Comparison of ENCODE assay signal across 8 mouse cellular contexts in genomic region chr10:84903742-84904141, GRCm38 (mm10). TPM values are rescaled to one million over a fixed set of nuclear protein-coding genes. Genes with fewer than 3 reads are reported as not detected.
DNase-seq lines count a peak whose midpoint lies in the region; ATAC-seq and TF ChIP-seq lines count a peak whose summit lies in the region.

No protein-coding gene starts in this region.

- no peaks in the 10 kb centered on the region for H3K27me3 ChIP-seq in hindbrain, embryonic 11.5 days (ENCODE audit: control insufficient read depth, insufficient read depth, low read length)
- H3K27me3 ChIP-seq in liver, embryonic 12.5 days (replicated peaks): no peaks in the 10 kb centered on the region
- H3K27me3 ChIP-seq in stomach, postnatal 0 days (ENCODE audit: control insufficient read depth, insufficient read depth, low read length): no peaks in the 10 kb centered on the region

- H3K9ac ChIP-seq in hindbrain, embryonic 11.5 days (ENCODE audit: low read depth, low read length): no peak overlapping the region
- no peak overlapping the region for H3K9ac ChIP-seq in liver, embryonic 12.5 days
- no peak overlapping the region for H3K9ac ChIP-seq in stomach, postnatal 0 days (ENCODE audit: low read length)

- no peak for TF ChIP-seq EP300 in stomach, postnatal 0 days (optimal IDR thresholded peaks at IDR 0.05)

- no peak overlapping the region for H3K4me2 ChIP-seq in hindbrain, embryonic 11.5 days (replicated peaks; ENCODE audit: low read depth, low read length)
- peak overlapping the region; percentile 35; the same call in 1 of the 2 replicates for H3K4me2 ChIP-seq in liver, embryonic 12.5 days
- H3K4me2 ChIP-seq in stomach, postnatal 0 days (replicated peaks; ENCODE audit: low read depth): peak overlapping the region; percentile 40

- no peak overlapping the region for H3K27ac ChIP-seq in hindbrain, embryonic 11.5 days (ENCODE audit: low read depth, low read length)
- no peak overlapping the region for H3K27ac ChIP-seq in liver, embryonic 12.5 days
- 0 out of 2 replicates have a peak overlapping the region, but pooled peaks have one; percentile 8 for H3K27ac ChIP-seq in stomach, postnatal 0 days (replicated peaks)

- H3K4me1 ChIP-seq in hindbrain, embryonic 11.5 days (replicated peaks; ENCODE audit: control insufficient read depth, insufficient read depth, low read length): peaks cover 4% of the 10 kb centered on the region; the same call in 1 of the 2 replicates
- peaks cover 20% of the 10 kb centered on the region for H3K4me1 ChIP-seq in liver, embryonic 12.5 days
- H3K4me1 ChIP-seq in stomach, postnatal 0 days (replicated peaks; ENCODE audit: control insufficient read depth, insufficient read depth): no peaks in the 10 kb centered on the region

- WGBS in hindbrain, embryonic 11.5 days: 10% methylated on average over 5 of the region's 5 CpGs
- WGBS in liver, embryonic 12.5 days (ENCODE audit: insufficient replicate concordance): 11% methylated on average over 5 of the region's 5 CpGs
- WGBS in stomach, postnatal 0 days: 8% methylated on average over 5 of the region's 5 CpGs

- no peaks in the 10 kb centered on the region for H3K9me3 ChIP-seq in hindbrain, embryonic 11.5 days (ENCODE audit: control insufficient read depth, low read length)
- H3K9me3 ChIP-seq in liver, embryonic 12.5 days (replicated peaks): no peaks in the 10 kb centered on the region
- H3K9me3 ChIP-seq in stomach, postnatal 0 days (ENCODE audit: control insufficient read depth, low read length): no peaks in the 10 kb centered on the region

- no peak for TF ChIP-seq CTCF in stomach, postnatal 0 days (IDR thresholded peaks at IDR 0.05; ENCODE audit: low read depth)

- peak; percentile 62 for ATAC-seq in hindbrain, embryonic 11.5 days (ENCODE audit: low FRiP score)
- ATAC-seq in liver, embryonic 12.5 days: no peak
- ATAC-seq in stomach, postnatal 0 days (ENCODE audit: low FRiP score, low TSS enrichment): no peak

- H3K36me3 ChIP-seq in hindbrain, embryonic 11.5 days (ENCODE audit: control insufficient read depth, insufficient read depth, low read length): no peaks in the 10 kb centered on the region; the same call in 1 of the 2 replicates
- no peaks in the 10 kb centered on the region for H3K36me3 ChIP-seq in liver, embryonic 12.5 days
- H3K36me3 ChIP-seq in stomach, postnatal 0 days (ENCODE audit: control insufficient read depth, insufficient read depth, low read length): no peaks in the 10 kb centered on the region

- peak; percentile 63 for DNase-seq in embryo, embryonic 10 days (ENCODE audit: low spot score)
- no peak for DNase-seq in embryo, embryonic 9.5 days (ENCODE audit: extremely low spot score)
- peak; percentile 15 for DNase-seq in ovary, postnatal 36 days (ENCODE audit: low spot score)
- no peak for DNase-seq in ovary, adult 18-20 months (ENCODE audit: low spot score)
- DNase-seq in hindbrain, embryonic 11.5 days (ENCODE audit: low spot score): no peak
- DNase-seq in stomach, postnatal 0 days (ENCODE audit: low spot score): no peak
- no peak for DNase-seq in ovary, postnatal 10 days (ENCODE audit: low spot score)

- H3K4me3 ChIP-seq in hindbrain, embryonic 11.5 days (ENCODE audit: low read depth, low read length): no peak overlapping the region
- H3K4me3 ChIP-seq in liver, embryonic 12.5 days: no peak overlapping the region
- 0 out of 2 replicates have a peak overlapping the region, but pooled peaks have one; percentile 12 for H3K4me3 ChIP-seq in stomach, postnatal 0 days (ENCODE audit: low read depth, low read length)

RNA-seq across cellular contexts. Expression of gene Ric8b, which starts 13.7 kb away (rescaled TPM):
- polyA plus RNA-seq in hindbrain, embryonic 11.5 days (2014; fragmentation: Nextera tagmentation; extraction: Ambion mirVana): 31.2 and 33.7 TPM in 2 replicates
- 6.6 and 6.9 TPM in 2 replicates for polyA plus RNA-seq in liver, embryonic 12.5 days (2016; fragmentation: Nextera tagmentation; extraction: Ambion mirVana)
- 7.3 and 7.4 TPM in 2 replicates for polyA plus RNA-seq in stomach, postnatal 0 days (2015; fragmentation: Nextera tagmentation; extraction: Ambion mirVana)

Comparison
In these comparisons a context has a peak if more than half of its experiments do, and no peak if none do; other contexts are left out.
1. DNase-seq: peak in embryo, embryonic 10 days (single experiment) and ovary, postnatal 36 days (single experiment); none in embryo, embryonic 9.5 days (single experiment), ovary, adult 18-20 months (single experiment), hindbrain, embryonic 11.5 days (single experiment), stomach, postnatal 0 days (single experiment) and ovary, postnatal 10 days (single experiment).